Mouse (Mus musculus): Measurements from ENCODE around the gene Sptbn4. TPM values are rescaled to one million over a fixed set of nuclear protein-coding genes. Genes with fewer than 3 reads are reported as not detected.

Gene Sptbn4
- polyA plus RNA-seq, 2 experiments: 0.15 to 0.64 TPM

- Histone ChIP-seq H3K4me3 (replicated peaks; ENCODE audit: low read length) (no peak overlapping the region), H3K9me3 (ENCODE audit: control insufficient read depth, low read length) (no peaks in the 10 kb centered on the region), H3K4me2 (replicated peaks; ENCODE audit: low read depth, low read length, severe bottlenecking) (no peak overlapping the region), H3K4me1 (ENCODE audit: control insufficient read depth, insufficient read depth, low read length) (peaks cover 9% of the 10 kb centered on the region; the same call in 1 of the 2 replicates), H3K27me3 (ENCODE audit: control insufficient read depth, insufficient read depth, low read length) (peaks cover 6% of the 10 kb centered on the region; the same call in 1 of the 2 replicates), H3K9ac (ENCODE audit: low read depth, low read length, severe bottlenecking) (no peak overlapping the region), H3K36me3 (ENCODE audit: control insufficient read depth, insufficient read depth, low read length) (peaks cover 12% of the 10 kb centered on the region), H3K27ac (replicated peaks; ENCODE audit: low read depth, low read length) (no peak overlapping the region)
- ATAC-seq (ENCODE audit: low FRiP score, low read depth) (no peak), DNase-seq (ENCODE audit: low spot score) (no peak)
- 71% methylated on average over 4 of the region's 4 CpGs for WGBS
- TF ChIP-seq POLR2A (IDR thresholded peaks at IDR 0.05; ENCODE audit: borderline replicate concordance, extremely low read depth, insufficient read depth, insufficient read length): no peak
Observed at GRCm38 (mm10) chr7:27339114-27339513, 108.4 kb downstream of the Sptbn4 start.

GRCm38 (mm10) chr7:27337175-27337853 lies 110.2 kb downstream of the Sptbn4 start, which contains the start of gene Ltbp4:
TSS of gene Ltbp4 (minus strand) at chr7:27337692.
- Histone ChIP-seq H3K4me1 (ENCODE audit: control insufficient read depth, insufficient read depth, low read length) (peaks cover 24% of the 10 kb centered on the region), H3K9ac (ENCODE audit: low read depth, low read length, severe bottlenecking) (peak within 1 kb of the TSS; percentile 51), H3K27me3 (ENCODE audit: control insufficient read depth, insufficient read depth, low read length) (peaks cover 21% of the 10 kb centered on the region), H3K4me3 (replicated peaks; ENCODE audit: low read length) (peak within 1 kb of the TSS; percentile 43), H3K4me2 (replicated peaks; ENCODE audit: low read depth, low read length, severe bottlenecking) (peak within 1 kb of the TSS; percentile 69), H3K27ac (replicated peaks; ENCODE audit: low read depth, low read length) (no peak within 1 kb of the TSS), H3K36me3 (ENCODE audit: control insufficient read depth, insufficient read depth, low read length) (peaks cover under 1% of the 10 kb centered on the region; the same call in 1 of the 2 replicates), H3K9me3 (ENCODE audit: control insufficient read depth, low read length) (no peaks in the 10 kb centered on the region)
- WGBS: 0% methylated on average over 28 of the region's 36 CpGs
- ATAC-seq (ENCODE audit: low FRiP score, low read depth) (peak; percentile 54), DNase-seq (ENCODE audit: low spot score) (peak; percentile 61)
- TF ChIP-seq POLR2A (IDR thresholded peaks at IDR 0.05; ENCODE audit: borderline replicate concordance, extremely low read depth, insufficient read depth, insufficient read length): no peak

- ATAC-seq (ENCODE audit: low FRiP score, low read depth): peak; percentile 86
- peak; percentile 74; the same call in 1 of the 2 replicates for TF ChIP-seq POLR2A (IDR thresholded peaks at IDR 0.05; ENCODE audit: borderline replicate concordance, extremely low read depth, insufficient read depth, insufficient read length)
- Histone ChIP-seq H3K9ac (ENCODE audit: low read depth, low read length, severe bottlenecking) (peak overlapping the region; percentile 51), H3K4me2 (replicated peaks; ENCODE audit: low read depth, low read length, severe bottlenecking) (peak overlapping the region; percentile 69), H3K9me3 (ENCODE audit: control insufficient read depth, low read length) (no peaks in the 10 kb centered on the region), H3K4me1 (ENCODE audit: control insufficient read depth, insufficient read depth, low read length) (peaks cover 34% of the 10 kb centered on the region), H3K27me3 (ENCODE audit: control insufficient read depth, insufficient read depth, low read length) (peaks cover 32% of the 10 kb centered on the region), H3K36me3 (ENCODE audit: control insufficient read depth, insufficient read depth, low read length) (no peaks in the 10 kb centered on the region), H3K4me3 (replicated peaks; ENCODE audit: low read length) (peak overlapping the region; percentile 43), H3K27ac (replicated peaks; ENCODE audit: low read depth, low read length) (0 out of 2 replicates have a peak overlapping the region, but pooled peaks have one; percentile 39)
- DNase-seq (ENCODE audit: low spot score): peak; percentile 97
- under 1% methylated on average over 40 of the region's 47 CpGs for WGBS
Observed at GRCm38 (mm10) chr7:27335928-27336823, 111.3 kb downstream of the Sptbn4 start.

- H3K36me3 ChIP-seq (ENCODE audit: control insufficient read depth, insufficient read depth, low read length): no peaks in the 10 kb centered on the region
- H3K9me3 ChIP-seq (ENCODE audit: control insufficient read depth, low read length): no peaks in the 10 kb centered on the region
- no peak overlapping the region for H3K27ac ChIP-seq (replicated peaks; ENCODE audit: low read depth, low read length)
- no peak overlapping the region for H3K9ac ChIP-seq (ENCODE audit: low read depth, low read length, severe bottlenecking)
- peaks cover 42% of the 10 kb centered on the region for H3K27me3 ChIP-seq (ENCODE audit: control insufficient read depth, insufficient read depth, low read length)
- H3K4me3 ChIP-seq (replicated peaks; ENCODE audit: low read length): no peak overlapping the region
- H3K4me1 ChIP-seq (ENCODE audit: control insufficient read depth, insufficient read depth, low read length): peaks cover 37% of the 10 kb centered on the region
- no peak for DNase-seq (ENCODE audit: low spot score)
- WGBS: 60% methylated on average over 15 of the region's 15 CpGs
- no peak for ATAC-seq (ENCODE audit: low FRiP score, low read depth)
- H3K4me2 ChIP-seq (replicated peaks; ENCODE audit: low read depth, low read length, severe bottlenecking): no peak overlapping the region
- no peak for TF ChIP-seq POLR2A (IDR thresholded peaks at IDR 0.05; ENCODE audit: borderline replicate concordance, extremely low read depth, insufficient read depth, insufficient read length)
Observed at GRCm38 (mm10) chr7:27335011-27335720, 112.3 kb downstream of the Sptbn4 start.
